8 mouse cellular contexts compared by ENCODE assay signal in the genomic region with DNA sequence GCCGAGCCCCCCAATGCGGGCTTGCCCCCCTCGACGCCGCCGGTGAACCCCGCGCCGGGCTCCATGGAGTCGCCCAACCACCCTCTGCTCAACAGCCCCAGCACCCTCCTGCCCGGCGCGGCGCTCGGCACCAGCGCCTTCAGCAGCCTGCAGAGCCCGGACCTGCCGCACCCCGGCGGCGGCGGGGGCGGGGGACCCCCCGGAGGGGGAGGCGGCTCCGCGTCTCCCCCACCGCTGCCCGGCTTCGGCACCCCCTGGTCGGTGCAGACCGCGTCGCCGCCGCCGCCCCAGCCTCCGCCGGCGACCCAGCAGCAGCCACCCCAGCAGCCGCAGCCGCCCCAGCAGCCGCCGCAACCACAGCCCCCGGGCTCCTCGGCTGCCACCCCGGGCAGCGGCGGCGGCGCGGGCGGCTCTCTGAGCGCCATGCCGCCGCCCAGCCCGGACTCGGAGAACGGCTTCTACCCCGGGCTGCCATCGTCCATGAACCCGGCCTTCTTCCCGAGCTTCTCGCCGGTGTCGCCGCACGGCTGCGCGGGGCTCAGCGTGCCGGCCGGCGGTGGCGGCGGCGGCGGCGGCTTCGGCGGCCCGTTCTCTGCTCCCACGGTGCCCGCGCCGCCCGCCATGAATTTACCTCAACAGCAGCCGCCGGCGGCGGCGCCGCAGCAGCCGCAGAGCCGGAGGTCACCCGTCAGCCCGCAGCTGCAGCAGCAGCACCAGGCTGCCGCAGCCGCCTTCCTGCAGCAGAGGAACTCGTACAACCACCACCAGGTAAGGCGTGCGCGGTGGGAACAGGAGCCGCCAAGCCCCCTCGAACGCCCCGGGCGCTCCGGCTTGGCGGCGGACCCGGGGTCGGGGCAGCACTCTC. TPM values are rescaled to one million over a fixed set of nuclear protein-coding genes. Genes with fewer than 3 reads are reported as not detected.
A peak's percentile ranks its signal among the peaks of the same experiment; 100 is the strongest.
DNase-seq lines count a peak whose midpoint lies in the region; ATAC-seq and TF ChIP-seq lines count a peak whose summit lies in the region.

No protein-coding gene starts in this region.

- H3K4me1 ChIP-seq in forebrain, postnatal 0 days (ENCODE audit: insufficient read depth): 0 out of 2 replicates have a peak, but pooled peaks cover 3% of the 10 kb centered on the region
- H3K4me1 ChIP-seq in hindbrain, embryonic 13.5 days (replicated peaks): peaks cover 22% of the 10 kb centered on the region

- H3K27ac ChIP-seq in forebrain, postnatal 0 days (ENCODE audit: low read depth, low read length): peak overlapping the region; percentile 99
- peak overlapping the region; percentile 100 for H3K27ac ChIP-seq in hindbrain, embryonic 13.5 days
- peak overlapping the region; percentile 67 for H3K27ac ChIP-seq in macrophage

- peak; percentile 39 for DNase-seq in Muller cell, postnatal 12 days (ENCODE audit: inconsistent ontology term)
- DNase-seq in cerebellum, adult 11 months: peak; percentile 54
- DNase-seq in forebrain, postnatal 0 days: peak; percentile 58
- peak; percentile 26 to 41 for DNase-seq in left cerebral cortex, adult 8-10 months (ENCODE audit: low spot score in 2 of 2)
- DNase-seq in right cerebral cortex, postnatal 25 days: peak; percentile 64
- DNase-seq in c-Kit-positive CD71-positive TER-119-positive erythroid progenitor cells, embryonic 14.5 days (ENCODE audit: low spot score): no peak

- no peaks in the 10 kb centered on the region for H3K36me3 ChIP-seq in forebrain, postnatal 0 days (ENCODE audit: insufficient read depth)
- no peaks in the 10 kb centered on the region; the same call in 1 of the 2 replicates for H3K36me3 ChIP-seq in hindbrain, embryonic 13.5 days
- H3K36me3 ChIP-seq in macrophage (ENCODE audit: inconsistent target): no peaks in the 10 kb centered on the region; the same call in 1 of the 2 replicates

- H3K27me3 ChIP-seq in forebrain, postnatal 0 days (ENCODE audit: insufficient read depth, low read length): peaks cover 4% of the 10 kb centered on the region; the same call in 1 of the 2 replicates
- 0 out of 2 replicates have a peak, but pooled peaks cover 4% of the 10 kb centered on the region for H3K27me3 ChIP-seq in hindbrain, embryonic 13.5 days

- no peaks in the 10 kb centered on the region for H3K9me3 ChIP-seq in forebrain, postnatal 0 days (ENCODE audit: low read length)
- H3K9me3 ChIP-seq in hindbrain, embryonic 13.5 days: no peaks in the 10 kb centered on the region

- ATAC-seq in forebrain, postnatal 0 days: peak; percentile 42
- ATAC-seq in hindbrain, embryonic 13.5 days (ENCODE audit: low FRiP score): peak; percentile 21

- peak overlapping the region; percentile 91 for H3K9ac ChIP-seq in forebrain, postnatal 0 days
- peak overlapping the region; percentile 99 for H3K9ac ChIP-seq in hindbrain, embryonic 13.5 days

- H3K4me2 ChIP-seq in forebrain, postnatal 0 days (ENCODE audit: low read depth): peak overlapping the region; percentile 83
- H3K4me2 ChIP-seq in hindbrain, embryonic 13.5 days: peak overlapping the region; percentile 70

- peak overlapping the region; percentile 96 for H3K4me3 ChIP-seq in forebrain, postnatal 0 days (ENCODE audit: low read depth, low read length)
- peak overlapping the region; percentile 98 for H3K4me3 ChIP-seq in hindbrain, embryonic 13.5 days
- H3K4me3 ChIP-seq in macrophage (ENCODE audit: inconsistent target): peak overlapping the region; percentile 75

- no peak for TF ChIP-seq CTCF in forebrain, postnatal 0 days (IDR thresholded peaks at IDR 0.05; ENCODE audit: low read depth)

- peaks cover 46% of the 10 kb centered on the region for H3K79me2 ChIP-seq in macrophage (ENCODE audit: inconsistent target)

- WGBS in forebrain, postnatal 0 days: 2% methylated on average over 99 of the region's 113 CpGs
- under 1% methylated on average over 71 of the region's 113 CpGs for WGBS in hindbrain, embryonic 13.5 days
- WGBS in macrophage (ENCODE audit: missing documents): under 1% methylated on average over 58 of the region's 113 CpGs

RNA-seq across cellular contexts. Expression of a gene that starts 1.6 kb away (rescaled TPM):
- total RNA-seq in forebrain, postnatal 0 days (2014; rRNA removed): 16.1 and 27.8 TPM in 2 replicates
- 5.6 and 8.5 TPM in 2 replicates for polyA plus RNA-seq in forebrain, postnatal 0 days (2015; fragmentation: Nextera tagmentation; extraction: Ambion mirVana)
- polyA plus RNA-seq in hindbrain, embryonic 13.5 days (2015; fragmentation: Nextera tagmentation; extraction: Ambion mirVana): 13.9 and 14.2 TPM in 2 replicates
- total RNA-seq in left cerebral cortex, adult 8-10 months (2022): 10 to 100 TPM; 60.1 to 76.3 (median 66.6) TPM
- 100 to 1,000 TPM in 9 of 26 experiments, 10 to 100 TPM in 17; 32.5 to 269 (median 78.5) TPM for total RNA-seq in macrophage (2018; cell fraction: chromatin; rRNA removed)
- 10 to 100 TPM; 11.2 to 71.9 (median 20.6) TPM for total RNA-seq in macrophage (2018; cell fraction: cytosol; rRNA removed)
- total RNA-seq in macrophage (2018; cell fraction: nucleus; rRNA removed): 100 to 1,000 TPM in 8 of 26 experiments, 10 to 100 TPM in 18; 25.7 to 210 (median 64.1) TPM
- 13.3 to 29.7 TPM (median 16.2 TPM) in 3 replicates for polyA plus RNA-seq in macrophage (2018)
